Mouse (Mus musculus) monocyte, adult 59 days (primary cell): ENCODE measurements around the gene Klf12. TPM values are rescaled to one million over a fixed set of nuclear protein-coding genes. Genes with fewer than 3 reads are reported as not detected.

Source experiments
- total RNA-seq, 2 experiments: library from RNA; stranded (reverse); gene quantifications; one replicate each; pipeline ENCODE4 v1.2.4; 2023

Gene Klf12
- total RNA-seq: under 1 TPM in 1 of 2 experiments, not detected in 1; 0.86 TPM

GRCm38 (mm10) chr14:100284119-100284860 is at the start of gene Klf12:
Gene Klf12 (minus strand): TSS chr14:100284679.

